Mouse (Mus musculus): ENCODE results near the gene Hlcs.

Hlcs gene

DNA sequence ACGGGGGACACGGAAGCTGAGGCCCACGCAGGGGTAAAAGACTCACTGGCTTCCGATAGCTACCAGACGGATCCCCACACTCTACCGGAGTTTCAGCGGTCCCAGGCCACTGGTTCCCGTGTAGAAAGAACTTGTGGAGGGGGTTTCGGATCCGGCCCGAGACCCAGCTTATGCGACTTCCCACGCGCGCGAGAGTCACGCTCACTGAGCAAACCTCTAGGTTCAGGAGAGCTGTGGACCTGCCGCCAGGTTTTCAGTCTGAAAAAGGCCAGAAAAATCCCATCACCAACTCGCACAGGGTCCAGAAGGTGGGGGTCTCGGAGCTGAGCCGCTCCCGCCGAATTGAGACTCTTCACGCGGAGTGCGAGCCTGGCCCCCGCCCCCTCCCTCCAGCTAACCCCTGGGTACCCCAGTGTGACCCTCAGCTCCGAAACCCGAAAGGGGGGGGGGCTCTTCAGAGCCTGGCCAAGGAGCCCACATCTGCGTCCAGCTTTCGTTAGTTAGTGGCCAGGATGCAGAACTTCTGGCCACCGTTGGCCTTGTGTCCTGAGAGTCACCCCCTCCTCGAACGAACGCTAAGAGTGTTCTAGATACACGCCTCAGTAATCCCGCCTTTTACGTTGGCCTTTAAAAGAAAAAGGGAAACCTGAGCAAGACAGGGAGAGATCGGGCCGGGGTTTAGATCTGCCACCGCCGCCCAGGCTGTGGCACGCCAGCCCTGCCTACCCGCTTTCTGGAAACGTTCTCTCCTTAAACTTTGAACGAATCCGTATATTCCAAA lies 234.1 kb downstream of the Hlcs start:
- DNase-seq (ENCODE audit: low read depth, low spot score) = no peak
